7 mouse cellular contexts compared by ENCODE assay signal in the genomic region with DNA sequence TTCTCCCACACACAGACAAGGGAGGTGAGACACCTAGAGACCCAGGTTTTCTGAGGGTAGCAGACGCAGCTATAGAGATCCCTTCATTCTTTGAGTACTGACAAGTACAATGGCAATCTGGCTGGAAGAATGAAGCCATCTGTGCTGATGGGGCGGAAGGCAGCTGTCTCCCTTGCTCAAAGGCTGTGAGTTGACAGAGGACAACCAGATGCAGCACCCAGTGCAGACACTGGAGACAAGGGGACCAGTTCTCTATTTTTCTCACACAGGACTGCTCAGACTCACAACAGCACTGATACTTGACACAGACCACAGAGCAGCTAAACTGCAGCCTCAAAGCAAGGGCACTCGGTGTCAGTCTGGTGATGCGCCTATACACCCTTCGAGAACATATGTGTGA. TPM values are rescaled to one million over a fixed set of nuclear protein-coding genes. Genes with fewer than 3 reads are reported as not detected.
DNase-seq lines count a peak whose midpoint lies in the region; ATAC-seq and TF ChIP-seq lines count a peak whose summit lies in the region.

No protein-coding gene starts in this region.

- no peaks in the 10 kb centered on the region; the same call in 1 of the 2 replicates for H3K9me3 ChIP-seq in forebrain, embryonic 11.5 days (ENCODE audit: control insufficient read depth, low read length)
- H3K9me3 ChIP-seq in midbrain, embryonic 16.5 days (replicated peaks; ENCODE audit: control insufficient read depth, low read length, poor library complexity, severe bottlenecking) = no peaks in the 10 kb centered on the region

- H3K9ac ChIP-seq in forebrain, embryonic 11.5 days (ENCODE audit: low read length) = no peak overlapping the region
- peak overlapping the region; percentile 84 for H3K9ac ChIP-seq in midbrain, embryonic 16.5 days (ENCODE audit: low read depth, low read length)

- peaks cover 30% of the 10 kb centered on the region for H3K27me3 ChIP-seq in forebrain, embryonic 11.5 days (ENCODE audit: control insufficient read depth, insufficient read depth, low read length)
- no peaks in the 10 kb centered on the region for H3K27me3 ChIP-seq in midbrain, embryonic 16.5 days (ENCODE audit: control insufficient read depth, insufficient read depth, low read depth, low read length)

- no peak overlapping the region; the same call in 1 of the 2 replicates for H3K4me2 ChIP-seq in forebrain, embryonic 11.5 days (ENCODE audit: low read depth, low read length, severe bottlenecking)
- H3K4me2 ChIP-seq in midbrain, embryonic 16.5 days (ENCODE audit: low read length) = peak overlapping the region; percentile 69

- DNase-seq in forebrain, embryonic 11.5 days (ENCODE audit: low spot score) = no peak
- peak; percentile 69 to 71 for DNase-seq in layer of hippocampus, adult 8-10 months (ENCODE audit: low spot score in 2 of 2)
- DNase-seq in gastrocnemius, postnatal 4 days (ENCODE audit: low spot score in 2 of 2) = no peak
- no peak for DNase-seq in thymus, postnatal 36 days
- DNase-seq in ovary, postnatal 14 days (ENCODE audit: low spot score) = no peak

- no peak for TF ChIP-seq CTCF in cortical plate, adult 2 months (IDR thresholded peaks at IDR 0.05; ENCODE audit: extremely low read depth, insufficient read depth, low read length)

- WGBS in forebrain, embryonic 11.5 days = 53% methylated on average over 5 of the region's 5 CpGs
- WGBS in midbrain, embryonic 16.5 days = 42% methylated on average over 5 of the region's 5 CpGs

- peaks cover 2% of the 10 kb centered on the region; the same call in 1 of the 2 replicates for H3K4me1 ChIP-seq in cortical plate, adult 2 months (ENCODE audit: control insufficient read depth, insufficient read depth, low read length)
- H3K4me1 ChIP-seq in forebrain, embryonic 11.5 days (replicated peaks; ENCODE audit: control insufficient read depth, insufficient read depth, low read length) = peaks cover 16% of the 10 kb centered on the region; the same call in 1 of the 2 replicates
- H3K4me1 ChIP-seq in midbrain, embryonic 16.5 days (ENCODE audit: control insufficient read depth, insufficient read depth, low read length) = peaks cover 26% of the 10 kb centered on the region

- H3K4me3 ChIP-seq in cortical plate, adult 2 months (ENCODE audit: insufficient read depth, low read length) = peak overlapping the region; percentile 97
- H3K4me3 ChIP-seq in forebrain, embryonic 11.5 days (ENCODE audit: low read depth, low read length) = no peak overlapping the region
- peak overlapping the region; percentile 72 for H3K4me3 ChIP-seq in midbrain, embryonic 16.5 days (ENCODE audit: low read depth, low read length)

- TF ChIP-seq POLR2A in cortical plate, adult 2 months (IDR thresholded peaks at IDR 0.05; ENCODE audit: extremely low read depth, insufficient read depth, low read length) = no peak

- H3K36me3 ChIP-seq in forebrain, embryonic 11.5 days (ENCODE audit: control insufficient read depth, insufficient read depth, low read length) = no peaks in the 10 kb centered on the region
- no peaks in the 10 kb centered on the region for H3K36me3 ChIP-seq in midbrain, embryonic 16.5 days (ENCODE audit: control insufficient read depth, insufficient read depth, low read length)

- no peak for ATAC-seq in forebrain, embryonic 11.5 days (replicated peaks; ENCODE audit: low FRiP score)
- ATAC-seq in midbrain, embryonic 16.5 days = 0 out of 2 replicates have a peak, but pooled peaks have one; percentile 0

- H3K27ac ChIP-seq in cortical plate, adult 2 months (ENCODE audit: insufficient read depth, low read length) = peak overlapping the region; percentile 61; the same call in 1 of the 2 replicates
- H3K27ac ChIP-seq in forebrain, embryonic 11.5 days (ENCODE audit: low read depth, low read length) = peak overlapping the region; percentile 25; the same call in 1 of the 2 replicates
- peak overlapping the region; percentile 53 for H3K27ac ChIP-seq in midbrain, embryonic 16.5 days (ENCODE audit: low read length)

RNA-seq across cellular contexts. Expression of a gene that starts 2.4 kb away (rescaled TPM):
- polyA plus RNA-seq in cortical plate, adult 2 months (2012; rRNA removed) = 135 and 143 TPM in 2 replicates
- 2.2 and 3.0 TPM in 2 replicates for polyA plus RNA-seq in forebrain, embryonic 11.5 days (2014; fragmentation: Nextera tagmentation; extraction: Ambion mirVana)
- 100 to 1,000 TPM; 133 to 179 (median 153) TPM for total RNA-seq in layer of hippocampus, adult 8-10 months (2022)
- 14.0 and 14.6 TPM in 2 replicates for polyA plus RNA-seq in midbrain, embryonic 16.5 days (2015; fragmentation: Nextera tagmentation; extraction: Ambion mirVana)
- total RNA-seq in gastrocnemius, postnatal 4 days (2021) = under 1 TPM in 1 of 2 experiments, not detected in 1; 0.05 TPM

RNA-seq across cellular contexts. Expression of a gene that starts 28.0 kb away (rescaled TPM):
- polyA plus RNA-seq in cortical plate, adult 2 months (2012; rRNA removed) = 12.3 and 15.7 TPM in 2 replicates
- polyA plus RNA-seq in forebrain, embryonic 11.5 days (2014; fragmentation: Nextera tagmentation; extraction: Ambion mirVana) = 2.0 and 3.2 TPM in 2 replicates
- 1 to 10 TPM; 4.7 to 8.9 (median 6.9) TPM for total RNA-seq in layer of hippocampus, adult 8-10 months (2022)
- 3.6 and 5.0 TPM in 2 replicates for polyA plus RNA-seq in midbrain, embryonic 16.5 days (2015; fragmentation: Nextera tagmentation; extraction: Ambion mirVana)
- total RNA-seq in gastrocnemius, postnatal 4 days (2021) = 1 to 10 TPM; 2.3 to 2.5 TPM

RNA-seq across cellular contexts. Expression of a gene that starts 29.7 kb away (rescaled TPM):
- 177 and 181 TPM in 2 replicates for polyA plus RNA-seq in cortical plate, adult 2 months (2012; rRNA removed)
- 476 and 526 TPM in 2 replicates for polyA plus RNA-seq in forebrain, embryonic 11.5 days (2014; fragmentation: Nextera tagmentation; extraction: Ambion mirVana)
- total RNA-seq in layer of hippocampus, adult 8-10 months (2022) = 100 to 1,000 TPM; 113 to 119 (median 116) TPM
- polyA plus RNA-seq in midbrain, embryonic 16.5 days (2015; fragmentation: Nextera tagmentation; extraction: Ambion mirVana) = 226 and 253 TPM in 2 replicates
- 100 to 1,000 TPM; 122 to 140 TPM for total RNA-seq in gastrocnemius, postnatal 4 days (2021)

RNA-seq across cellular contexts. Expression of a gene that starts 34.9 kb away (rescaled TPM):
- polyA plus RNA-seq in cortical plate, adult 2 months (2012; rRNA removed) = 11.7 and 11.8 TPM in 2 replicates
- 0.69 and 0.75 TPM in 2 replicates for polyA plus RNA-seq in forebrain, embryonic 11.5 days (2014; fragmentation: Nextera tagmentation; extraction: Ambion mirVana)
- total RNA-seq in layer of hippocampus, adult 8-10 months (2022) = 10 to 100 TPM; 13.7 to 16.0 (median 14.2) TPM
- 0.46 and 0.57 TPM in 2 replicates for polyA plus RNA-seq in midbrain, embryonic 16.5 days (2015; fragmentation: Nextera tagmentation; extraction: Ambion mirVana)
- 10 to 100 TPM; 10.7 to 11.7 TPM for total RNA-seq in gastrocnemius, postnatal 4 days (2021)

RNA-seq across cellular contexts. Expression of a gene that starts 49.4 kb away (rescaled TPM):
- 257 and 299 TPM in 2 replicates for polyA plus RNA-seq in cortical plate, adult 2 months (2012; rRNA removed)
- 203 and 220 TPM in 2 replicates for polyA plus RNA-seq in forebrain, embryonic 11.5 days (2014; fragmentation: Nextera tagmentation; extraction: Ambion mirVana)
- total RNA-seq in layer of hippocampus, adult 8-10 months (2022) = 100 to 1,000 TPM; 350 to 553 (median 418) TPM
- polyA plus RNA-seq in midbrain, embryonic 16.5 days (2015; fragmentation: Nextera tagmentation; extraction: Ambion mirVana) = 201 and 213 TPM in 2 replicates
- 1,000 to 10,000 TPM; 1,080 to 1,143 TPM for total RNA-seq in gastrocnemius, postnatal 4 days (2021)

Comparison
In these comparisons a context has a peak if more than half of its experiments do, and no peak if none do; other contexts are left out.
1. DNase-seq: peak in layer of hippocampus, adult 8-10 months (2 of 2); none in forebrain, embryonic 11.5 days (single experiment), gastrocnemius, postnatal 4 days (0 of 2), thymus, postnatal 36 days (0 of 2) and ovary, postnatal 14 days (single experiment).
2. Peak in every context shown above with its lines, with median percentiles within 50 percentile points of each other: H3K27ac ChIP-seq.